Mouse (Mus musculus): ENCODE data around the gene Cdk9. TPM values are rescaled to one million over a fixed set of nuclear protein-coding genes. Genes with fewer than 3 reads are reported as not detected.

Gene Cdk9
- polyA plus RNA-seq, 1 experiment from 2014 or later: 86.0 TPM

DNA sequence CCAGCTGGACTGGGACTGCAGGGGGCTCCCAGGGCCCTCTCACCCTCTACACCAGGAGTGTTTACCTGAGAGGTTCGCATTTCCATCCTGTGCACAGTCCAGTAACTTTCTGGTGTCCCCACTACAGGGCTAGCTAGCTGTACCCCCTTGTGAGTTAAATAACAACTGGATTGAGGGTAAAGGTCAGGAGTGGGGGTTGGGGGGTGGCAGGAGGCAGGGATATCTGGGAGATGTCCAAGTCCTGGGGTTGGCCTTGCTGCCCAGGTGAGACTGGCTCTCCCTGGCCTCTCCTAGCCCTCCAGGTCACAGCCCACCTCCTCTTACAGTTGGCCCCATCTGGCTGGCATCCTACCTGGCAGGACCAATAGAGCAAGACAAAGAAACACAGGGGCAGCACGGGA lies 8.9 kb downstream of the Cdk9 start, which contains the start of gene Fpgs:
Fpgs (minus strand) TSS at position 125 of the 401 bp plus-strand sequence.
- Histone ChIP-seq H3K9me3 (ENCODE audit: control insufficient read depth, low read length) (no peaks in the 10 kb centered on the region), H3K27ac (ENCODE audit: low read length) (peak within 1 kb of the TSS; percentile 60), H3K27me3 (replicated peaks; ENCODE audit: control insufficient read depth, insufficient read depth, low read length) (no peaks in the 10 kb centered on the region), H3K36me3 (ENCODE audit: control insufficient read depth, insufficient read depth, low read length) (peaks cover 20% of the 10 kb centered on the region), H3K4me1 (ENCODE audit: control insufficient read depth, insufficient read depth, low read length) (peaks cover 11% of the 10 kb centered on the region), H3K4me3 (ENCODE audit: low read length) (no peak within 1 kb of the TSS), H3K4me2 (ENCODE audit: low read depth, low read length) (no peak within 1 kb of the TSS), H3K9ac (ENCODE audit: low read depth, low read length) (no peak within 1 kb of the TSS)
- ATAC-seq: peak; percentile 50
- WGBS: 61% methylated on average over 2 of the region's 2 CpGs

- Histone ChIP-seq H3K9me3 (ENCODE audit: control insufficient read depth, low read length) (no peaks in the 10 kb centered on the region), H3K27ac (ENCODE audit: low read length) (peak overlapping the region; percentile 60), H3K27me3 (replicated peaks; ENCODE audit: control insufficient read depth, insufficient read depth, low read length) (no peaks in the 10 kb centered on the region), H3K9ac (ENCODE audit: low read depth, low read length) (no peak overlapping the region), H3K4me2 (ENCODE audit: low read depth, low read length) (no peak overlapping the region), H3K4me1 (ENCODE audit: control insufficient read depth, insufficient read depth, low read length) (peaks cover 11% of the 10 kb centered on the region), H3K4me3 (ENCODE audit: low read length) (no peak overlapping the region), H3K36me3 (ENCODE audit: control insufficient read depth, insufficient read depth, low read length) (peaks cover 20% of the 10 kb centered on the region)
- ATAC-seq: peak; percentile 22; the same call in 1 of the 2 replicates
- 73% methylated on average over 8 of the region's 8 CpGs for WGBS
Measured at GRCm38 (mm10) chr2:32703046-32703445, 9.8 kb downstream of the Cdk9 start.

DNA sequence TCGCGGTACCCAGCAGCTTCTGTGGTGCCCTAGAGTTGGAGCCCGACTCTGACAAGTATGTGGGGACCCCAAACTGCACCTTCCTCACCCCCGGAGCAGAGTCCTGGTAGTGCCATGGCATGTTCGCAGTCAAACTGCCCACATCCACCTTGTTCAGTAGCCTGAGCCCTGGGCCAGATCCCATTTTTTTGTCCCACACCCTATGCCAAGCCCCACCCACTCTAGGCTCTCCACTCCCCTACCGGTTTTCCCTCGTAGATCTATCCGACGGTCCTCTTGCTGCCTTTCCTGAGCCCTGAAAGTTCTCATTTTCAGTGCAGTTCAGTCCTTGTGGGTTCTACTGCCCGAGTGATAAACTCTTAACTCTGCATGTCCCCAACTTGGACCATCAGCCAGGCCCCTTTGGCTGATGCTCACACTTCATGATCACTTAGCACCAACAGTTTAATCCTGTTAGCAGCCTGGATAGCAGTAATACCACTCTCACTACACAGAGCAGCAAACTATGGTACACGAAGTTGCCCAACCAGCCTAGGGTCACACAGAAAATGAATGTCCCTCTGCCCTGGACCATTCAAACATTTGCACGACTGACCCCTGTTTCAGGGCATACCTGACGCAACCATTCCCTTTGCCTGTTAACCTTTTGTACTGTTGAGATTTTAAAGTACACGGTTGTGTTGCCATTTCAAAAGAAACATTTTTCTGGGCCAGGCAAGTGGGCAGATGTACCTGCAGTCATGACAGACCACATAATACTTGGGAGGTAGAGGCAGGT lies 11.7 kb downstream of the Cdk9 start:
- H3K4me1 ChIP-seq (ENCODE audit: control insufficient read depth, insufficient read depth, low read length): peaks cover 11% of the 10 kb centered on the region
- H3K9me3 ChIP-seq (ENCODE audit: control insufficient read depth, low read length): no peaks in the 10 kb centered on the region
- no peak overlapping the region for H3K4me3 ChIP-seq (ENCODE audit: low read length)
- peaks cover 10% of the 10 kb centered on the region; the same call in 1 of the 2 replicates for H3K36me3 ChIP-seq (ENCODE audit: control insufficient read depth, insufficient read depth, low read length)
- no peak overlapping the region for H3K4me2 ChIP-seq (ENCODE audit: low read depth, low read length)
- H3K9ac ChIP-seq (ENCODE audit: low read depth, low read length): no peak overlapping the region
- no peak for ATAC-seq
- WGBS: 84% methylated on average over 14 of the region's 14 CpGs
- no peak overlapping the region for H3K27ac ChIP-seq (ENCODE audit: low read length)
- H3K27me3 ChIP-seq (replicated peaks; ENCODE audit: control insufficient read depth, insufficient read depth, low read length): no peaks in the 10 kb centered on the region

GRCm38 (mm10) chr2:32699680-32700079 lies 13.2 kb downstream of the Cdk9 start:
- Histone ChIP-seq H3K27me3 (replicated peaks; ENCODE audit: control insufficient read depth, insufficient read depth, low read length) (no peaks in the 10 kb centered on the region), H3K4me2 (ENCODE audit: low read depth, low read length) (no peak overlapping the region), H3K9me3 (ENCODE audit: control insufficient read depth, low read length) (no peaks in the 10 kb centered on the region), H3K27ac (ENCODE audit: low read length) (no peak overlapping the region), H3K4me1 (ENCODE audit: control insufficient read depth, insufficient read depth, low read length) (peaks cover 11% of the 10 kb centered on the region), H3K36me3 (ENCODE audit: control insufficient read depth, insufficient read depth, low read length) (peaks cover 4% of the 10 kb centered on the region; the same call in 1 of the 2 replicates), H3K9ac (ENCODE audit: low read depth, low read length) (no peak overlapping the region), H3K4me3 (ENCODE audit: low read length) (no peak overlapping the region)
- 84% methylated on average over 6 of the region's 6 CpGs for WGBS
- no peak for ATAC-seq

- WGBS: 86% methylated on average over 12 of the region's 12 CpGs
- H3K4me2 ChIP-seq (ENCODE audit: low read depth, low read length): peak overlapping the region; percentile 69
- H3K36me3 ChIP-seq (ENCODE audit: control insufficient read depth, insufficient read depth, low read length): no peaks in the 10 kb centered on the region
- no peaks in the 10 kb centered on the region for H3K9me3 ChIP-seq (ENCODE audit: control insufficient read depth, low read length)
- H3K27me3 ChIP-seq (replicated peaks; ENCODE audit: control insufficient read depth, insufficient read depth, low read length): no peaks in the 10 kb centered on the region
- peak overlapping the region; percentile 63 for H3K9ac ChIP-seq (ENCODE audit: low read depth, low read length)
- H3K4me1 ChIP-seq (ENCODE audit: control insufficient read depth, insufficient read depth, low read length): peaks cover 20% of the 10 kb centered on the region
- H3K27ac ChIP-seq (ENCODE audit: low read length): peak overlapping the region; percentile 58
- H3K4me3 ChIP-seq (ENCODE audit: low read length): peak overlapping the region; percentile 80
- ATAC-seq: no peak
Measured at GRCm38 (mm10) chr2:32694691-32695090, 18.2 kb downstream of the Cdk9 start.

- peaks cover 20% of the 10 kb centered on the region for H3K4me1 ChIP-seq (ENCODE audit: control insufficient read depth, insufficient read depth, low read length)
- H3K4me2 ChIP-seq (ENCODE audit: low read depth, low read length): peak overlapping the region; percentile 69
- H3K4me3 ChIP-seq (ENCODE audit: low read length): peak overlapping the region; percentile 80
- under 1% methylated on average over 51 of the region's 51 CpGs for WGBS
- H3K36me3 ChIP-seq (ENCODE audit: control insufficient read depth, insufficient read depth, low read length): no peaks in the 10 kb centered on the region
- peak overlapping the region; percentile 77 for H3K27ac ChIP-seq (ENCODE audit: low read length)
- H3K9ac ChIP-seq (ENCODE audit: low read depth, low read length): peak overlapping the region; percentile 90
- peak; percentile 98 for ATAC-seq
- H3K27me3 ChIP-seq (replicated peaks; ENCODE audit: control insufficient read depth, insufficient read depth, low read length): no peaks in the 10 kb centered on the region
- H3K9me3 ChIP-seq (ENCODE audit: control insufficient read depth, low read length): no peaks in the 10 kb centered on the region
Measured at GRCm38 (mm10) chr2:32693823-32694411, 19.0 kb downstream of the Cdk9 start.

GRCm38 (mm10) chr2:32693282-32693681 lies 19.6 kb downstream of the Cdk9 start:
- no peak for ATAC-seq
- H3K36me3 ChIP-seq (ENCODE audit: control insufficient read depth, insufficient read depth, low read length): no peaks in the 10 kb centered on the region
- no peaks in the 10 kb centered on the region for H3K27me3 ChIP-seq (replicated peaks; ENCODE audit: control insufficient read depth, insufficient read depth, low read length)
- no peaks in the 10 kb centered on the region for H3K9me3 ChIP-seq (ENCODE audit: control insufficient read depth, low read length)
- H3K4me1 ChIP-seq (ENCODE audit: control insufficient read depth, insufficient read depth, low read length): peaks cover 20% of the 10 kb centered on the region
- H3K27ac ChIP-seq (ENCODE audit: low read length): no peak overlapping the region
- peak overlapping the region; percentile 90 for H3K9ac ChIP-seq (ENCODE audit: low read depth, low read length)
- H3K4me2 ChIP-seq (ENCODE audit: low read depth, low read length): peak overlapping the region; percentile 69
- WGBS: 14% methylated on average over 7 of the region's 7 CpGs
- H3K4me3 ChIP-seq (ENCODE audit: low read length): peak overlapping the region; percentile 80

DNA sequence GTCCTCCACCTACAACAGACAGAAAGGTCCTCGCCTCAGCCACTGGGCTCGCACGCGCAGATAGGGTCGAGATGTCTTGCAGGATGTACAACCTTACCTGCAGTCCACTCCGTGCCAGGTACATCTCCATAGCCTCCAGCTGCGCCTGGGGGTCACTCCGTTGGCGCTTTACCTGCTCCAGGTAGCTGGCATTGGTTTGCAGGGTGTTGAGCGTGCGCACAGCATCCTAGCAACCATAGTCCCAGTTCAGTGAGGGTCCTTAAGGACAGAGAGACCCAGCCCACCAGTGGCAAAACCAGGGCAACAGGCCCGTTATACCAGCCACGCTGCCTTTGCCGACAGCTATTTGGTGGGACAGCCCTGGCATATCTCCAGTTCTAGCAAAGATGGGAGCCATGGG lies 20.4 kb downstream of the Cdk9 start:
- no peaks in the 10 kb centered on the region for H3K27me3 ChIP-seq (replicated peaks; ENCODE audit: control insufficient read depth, insufficient read depth, low read length)
- peaks cover 5% of the 10 kb centered on the region; the same call in 1 of the 2 replicates for H3K36me3 ChIP-seq (ENCODE audit: control insufficient read depth, insufficient read depth, low read length)
- no peak overlapping the region for H3K27ac ChIP-seq (ENCODE audit: low read length)
- ATAC-seq: no peak
- H3K4me3 ChIP-seq (ENCODE audit: low read length): 0 out of 2 replicates have a peak overlapping the region, but pooled peaks have one; percentile 80
- peaks cover 20% of the 10 kb centered on the region for H3K4me1 ChIP-seq (ENCODE audit: control insufficient read depth, insufficient read depth, low read length)
- H3K4me2 ChIP-seq (ENCODE audit: low read depth, low read length): peak overlapping the region; percentile 69; the same call in 1 of the 2 replicates
- WGBS: 93% methylated on average over 14 of the region's 14 CpGs
- H3K9me3 ChIP-seq (ENCODE audit: control insufficient read depth, low read length): no peaks in the 10 kb centered on the region
- H3K9ac ChIP-seq (ENCODE audit: low read depth, low read length): peak overlapping the region; percentile 90; the same call in 1 of the 2 replicates

- Histone ChIP-seq H3K4me1 (ENCODE audit: control insufficient read depth, insufficient read depth, low read length) (peaks cover 23% of the 10 kb centered on the region), H3K27ac (ENCODE audit: low read length) (no peak overlapping the region), H3K36me3 (ENCODE audit: control insufficient read depth, insufficient read depth, low read length) (peaks cover 10% of the 10 kb centered on the region; the same call in 1 of the 2 replicates), H3K27me3 (replicated peaks; ENCODE audit: control insufficient read depth, insufficient read depth, low read length) (no peaks in the 10 kb centered on the region), H3K4me2 (ENCODE audit: low read depth, low read length) (no peak overlapping the region), H3K9me3 (ENCODE audit: control insufficient read depth, low read length) (no peaks in the 10 kb centered on the region), H3K9ac (ENCODE audit: low read depth, low read length) (0 out of 2 replicates have a peak overlapping the region, but pooled peaks have one; percentile 37), H3K4me3 (ENCODE audit: low read length) (no peak overlapping the region)
- ATAC-seq: no peak
- 66% methylated on average over 11 of the region's 11 CpGs for WGBS
Measured at GRCm38 (mm10) chr2:32691041-32691440, 21.8 kb downstream of the Cdk9 start.

Data from intestine, embryonic 16.5 days (tissue).